Mouse (Mus musculus): Measurements from ENCODE around the gene Ano7. TPM values are rescaled to one million over a fixed set of nuclear protein-coding genes. Genes with fewer than 3 reads are reported as not detected.

The Ano7 gene
- polyA plus RNA-seq, 1 experiment from 2014 or later, result 3.7 TPM

DNA sequence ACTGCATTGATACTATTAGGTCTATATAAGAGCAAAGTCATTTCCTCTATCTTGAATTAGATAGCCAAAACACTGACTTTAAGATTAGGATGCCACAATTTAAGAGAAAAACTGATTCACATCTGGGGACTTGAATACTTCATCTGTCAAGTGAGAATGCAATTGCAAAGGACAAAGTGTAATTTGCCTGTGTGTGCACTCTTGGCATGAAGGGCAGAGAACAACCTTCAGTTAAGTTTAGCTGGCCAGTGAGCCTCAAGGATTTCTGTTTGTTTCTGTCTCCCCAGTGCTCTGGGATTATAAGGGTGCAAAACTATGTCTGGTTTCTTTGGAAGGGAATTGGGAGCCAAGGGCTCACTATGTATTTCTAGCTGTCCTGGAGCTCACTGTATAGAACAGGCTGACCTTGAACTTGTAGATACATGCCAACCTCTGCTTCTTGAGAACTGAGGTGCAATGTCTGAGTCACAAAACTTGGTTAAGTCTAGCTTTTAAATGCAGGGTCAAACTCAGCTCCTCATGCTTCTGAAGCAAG lies 80.1 kb downstream of the Ano7 start:
- TF ChIP-seq CTCF (IDR thresholded peaks at IDR 0.05; ENCODE audit: low read depth) (no peak), EP300 (optimal IDR thresholded peaks at IDR 0.05) (no peak)
- no peak overlapping the region for H3K4me2 ChIP-seq (replicated peaks; ENCODE audit: low read depth)
- no peaks in the 10 kb centered on the region for H3K9me3 ChIP-seq (ENCODE audit: control insufficient read depth, low read length)
- no peaks in the 10 kb centered on the region for H3K36me3 ChIP-seq (ENCODE audit: control insufficient read depth, insufficient read depth, low read length)
- H3K27ac ChIP-seq (replicated peaks), result no peak overlapping the region
- ATAC-seq (ENCODE audit: low FRiP score, low TSS enrichment) (no peak), DNase-seq (ENCODE audit: low spot score) (no peak)
- H3K4me1 ChIP-seq (replicated peaks; ENCODE audit: control insufficient read depth, insufficient read depth), result no peaks in the 10 kb centered on the region
- H3K9ac ChIP-seq (ENCODE audit: low read length), result no peak overlapping the region
- no peak overlapping the region for H3K4me3 ChIP-seq (ENCODE audit: low read depth, low read length)
- no peaks in the 10 kb centered on the region for H3K27me3 ChIP-seq (ENCODE audit: control insufficient read depth, insufficient read depth, low read length)

Small RNA genes lying within 50 kb of the gene (microRNA-seq; reads per million reads assigned to microRNA genes)
- not detected for gene Mir6345
- gene Mir6902, result not detected

Other genes with a start within 250 kb of the Ano7 start
- gene Agxt, start 238.7 kb upstream of the Ano7 start, polyA plus RNA-seq (2015; fragmentation: Nextera tagmentation; extraction: Ambion mirVana), result 0.48 and 0.55 TPM in 2 replicates
- gene 2310007B03Rik, start 213.0 kb upstream of the Ano7 start, polyA plus RNA-seq (2015; fragmentation: Nextera tagmentation; extraction: Ambion mirVana), result 27.8 and 34.3 TPM in 2 replicates
- gene Crocc2, start 205.2 kb upstream of the Ano7 start, polyA plus RNA-seq (2015; fragmentation: Nextera tagmentation; extraction: Ambion mirVana), result 0.04 and 0.06 TPM in 2 replicates
- 1.4 and 1.5 TPM in 2 replicates for gene Sned1, start 138.1 kb upstream of the Ano7 start, polyA plus RNA-seq (2015; fragmentation: Nextera tagmentation; extraction: Ambion mirVana)
- gene Mterf4, start 68.0 kb upstream of the Ano7 start, polyA plus RNA-seq (2015; fragmentation: Nextera tagmentation; extraction: Ambion mirVana), result 13.0 and 14.7 TPM in 2 replicates
- gene Ppp1r7, start 31.1 kb upstream of the Ano7 start, polyA plus RNA-seq (2015; fragmentation: Nextera tagmentation; extraction: Ambion mirVana), result 37.8 and 38.5 TPM in 2 replicates
- gene Pask, start 30.4 kb upstream of the Ano7 start, polyA plus RNA-seq (2015; fragmentation: Nextera tagmentation; extraction: Ambion mirVana), result 2.2 and 2.6 TPM in 2 replicates
- gene Hdlbp, start 104.9 kb downstream of the Ano7 start, polyA plus RNA-seq (2015; fragmentation: Nextera tagmentation; extraction: Ambion mirVana), result 106 and 155 TPM in 2 replicates
- gene Farp2, start 138.1 kb downstream of the Ano7 start, polyA plus RNA-seq (2015; fragmentation: Nextera tagmentation; extraction: Ambion mirVana), result 2.9 and 3.0 TPM in 2 replicates